Mouse (Mus musculus) bone marrow, adult 2 months (tissue): ENCODE results near the gene Egflam. TPM values are rescaled to one million over a fixed set of nuclear protein-coding genes. Genes with fewer than 3 reads are reported as not detected.

Source experiments
- H3K27ac ChIP-seq: fragments of 200-500 bp; 2 replicates; pipeline ENCODE4 v1.5.1; 2012; ENCODE audit warnings: low read depth, mild to moderate bottlenecking, control low read depth, inconsistent platforms, low read length; ENCODE audit not compliant: control insufficient read depth, poor library complexity, insufficient read depth
- H3K4me1 ChIP-seq: fragments of 200-500 bp; 2 replicates; pipeline ENCODE4 v1.6.1; 2011; ENCODE audit warnings: low read length; ENCODE audit not compliant: control insufficient read depth, insufficient read depth
- H3K4me3 ChIP-seq: fragments of 200-500 bp; replicated peaks from 2 replicates; pipeline ENCODE3; 2011; ENCODE audit warnings: mild to moderate bottlenecking, low read depth, low read length, control low read depth; ENCODE audit not compliant: control insufficient read depth
- CTCF ChIP-seq: fragments of 200-500 bp; IDR thresholded peaks from 2 replicates; pipeline ENCODE4 v1.5.1; 2011; ENCODE audit warnings: low read length, control low read depth; ENCODE audit not compliant: control insufficient read depth, insufficient read depth
- POLR2A ChIP-seq: fragments of 200-500 bp; IDR thresholded peaks from 2 replicates; pipeline ENCODE4 v1.6.1; 2011; ENCODE audit warnings: low read depth, mild to moderate bottlenecking, control low read depth, low read length, borderline replicate concordance; ENCODE audit not compliant: control insufficient read depth
- WGBS: fragments of 180-500 bp; shearing (Covaris S2); methylation state at CpG from one replicate; pipeline ENCODE4 v1.1.7; 2018; 5-methylcytosine and 5-hydroxymethylcytosine counted together
- polyA plus RNA-seq: library from polyadenylated mRNA; stranded (reverse); fragments of >200 nt; gene quantifications from 2 replicates; pipeline ENCODE4 v1.2.4, GENCODE M21; 2011; ENCODE audit warnings: low replicate concordance; ENCODE audit not compliant: missing spikeins, insufficient read depth, insufficient read length

Egflam gene
- polyA plus RNA-seq, 1 experiment = 0.45 TPM

DNA sequence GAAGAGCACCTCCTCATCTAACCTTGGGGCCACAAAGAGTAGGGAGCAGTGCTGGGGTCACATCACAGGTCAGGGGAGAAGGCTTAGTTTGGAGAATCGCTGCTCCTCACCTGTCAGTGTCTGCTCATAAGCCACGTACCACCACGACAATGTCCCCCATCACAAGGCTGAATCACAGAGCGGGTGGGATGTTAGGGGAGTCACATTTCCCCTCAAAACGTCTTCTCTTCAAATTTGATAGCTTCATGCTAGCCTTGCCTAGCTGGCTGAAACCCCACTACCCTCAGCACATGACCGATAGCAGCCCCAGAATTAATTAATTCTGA, 181.0 kb downstream of the Egflam start:
- no peaks in the 10 kb centered on the region; the same call in 1 of the 2 replicates for H3K4me1 ChIP-seq
- 21% methylated on average over 6 of the region's 6 CpGs for WGBS
- TF ChIP-seq POLR2A = no peak
- TF ChIP-seq CTCF = no peak

DNA sequence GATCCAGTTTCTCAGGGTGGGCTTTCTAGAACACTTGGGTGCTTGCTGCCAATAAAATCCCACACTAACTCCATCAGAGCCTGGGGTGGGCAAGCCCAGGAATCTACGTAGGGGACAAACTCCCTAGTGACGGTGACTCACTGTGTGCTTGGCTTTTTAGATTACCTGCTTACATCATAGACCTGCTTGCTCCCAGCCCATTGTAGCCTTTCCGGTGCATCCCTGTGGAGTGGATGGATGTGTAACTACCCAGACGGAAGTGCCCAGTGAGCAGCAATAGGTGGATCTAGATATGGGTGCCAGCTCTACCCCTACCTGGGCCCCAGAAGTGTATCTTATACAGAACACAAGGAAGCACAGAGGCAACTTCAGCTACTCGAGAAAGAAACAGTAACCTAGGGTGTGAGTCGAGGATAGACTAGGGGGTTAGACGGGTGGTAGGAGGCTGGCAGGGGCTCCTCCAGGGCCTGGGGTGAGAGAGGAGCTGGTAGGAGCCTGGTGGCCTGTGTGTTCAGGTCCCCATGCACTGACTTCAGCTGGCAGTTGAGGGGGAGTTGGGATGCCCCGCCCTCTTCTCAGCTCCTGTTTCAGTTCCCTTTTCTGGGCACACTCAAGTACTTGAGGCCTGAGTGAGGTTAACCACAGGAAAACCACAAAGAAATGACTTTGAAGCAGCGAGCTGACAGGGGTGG, 181.5 kb downstream of the Egflam start:
- WGBS = 19% methylated on average over 9 of the region's 9 CpGs
- H3K4me3 ChIP-seq = no peak overlapping the region
- H3K4me1 ChIP-seq = no peaks in the 10 kb centered on the region; the same call in 1 of the 2 replicates
- H3K27ac ChIP-seq = no peak overlapping the region
- TF ChIP-seq POLR2A (no peak), CTCF (no peak)

More for the DNA sequence above, 181.0 kb downstream of the Egflam start:
- Histone ChIP-seq H3K4me3 (no peak overlapping the region), H3K27ac (no peak overlapping the region)

DNA sequence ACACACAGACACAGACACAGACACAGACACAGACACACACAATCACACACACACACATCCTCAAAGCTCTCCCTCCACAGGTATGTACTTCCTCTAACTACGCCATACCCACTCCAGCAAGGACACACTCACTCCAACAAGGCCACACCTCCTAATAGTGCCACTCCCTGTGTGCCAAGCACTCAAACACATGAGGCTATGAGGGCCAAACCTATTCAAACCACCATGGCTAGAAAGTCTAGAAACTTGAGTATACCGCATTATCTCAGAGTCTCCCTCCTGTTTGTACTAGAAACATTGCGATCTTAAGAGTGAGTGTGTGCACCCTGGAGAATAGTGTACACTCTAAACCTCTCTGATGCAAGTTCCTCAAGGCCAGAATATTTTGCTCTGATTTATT, 182.3 kb downstream of the Egflam start:
- no peak overlapping the region for H3K27ac ChIP-seq
- TF ChIP-seq POLR2A = no peak
- no peak for TF ChIP-seq CTCF
- H3K4me3 ChIP-seq = no peak overlapping the region
- 75% methylated on average over 3 of the region's 3 CpGs for WGBS
- no peaks in the 10 kb centered on the region; the same call in 1 of the 2 replicates for H3K4me1 ChIP-seq

DNA sequence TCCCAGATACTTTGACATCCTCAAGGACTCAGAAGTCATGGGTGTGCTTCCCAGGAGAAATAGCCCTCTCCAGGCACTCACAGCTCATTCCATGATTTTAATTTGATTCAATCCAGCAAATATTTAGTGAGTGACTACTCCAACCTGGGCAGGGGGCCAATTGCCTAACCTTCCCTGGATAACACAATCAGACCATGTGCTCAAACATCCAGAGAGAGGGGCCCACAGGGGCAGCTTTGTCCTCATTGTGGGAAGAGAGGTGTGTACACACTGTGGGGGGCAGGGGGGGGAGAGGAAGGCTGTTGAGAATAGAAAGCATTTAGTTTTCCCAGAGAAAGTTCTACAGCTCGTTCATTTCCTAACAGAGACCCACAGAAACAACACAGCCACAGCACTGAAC, 184.5 kb downstream of the Egflam start:
- H3K4me3 ChIP-seq = no peak overlapping the region
- TF ChIP-seq POLR2A (no peak), CTCF (no peak)
- WGBS = 18% methylated on average over 1 of the region's 1 CpGs
- no peaks in the 10 kb centered on the region for H3K4me1 ChIP-seq
- no peak overlapping the region for H3K27ac ChIP-seq

DNA sequence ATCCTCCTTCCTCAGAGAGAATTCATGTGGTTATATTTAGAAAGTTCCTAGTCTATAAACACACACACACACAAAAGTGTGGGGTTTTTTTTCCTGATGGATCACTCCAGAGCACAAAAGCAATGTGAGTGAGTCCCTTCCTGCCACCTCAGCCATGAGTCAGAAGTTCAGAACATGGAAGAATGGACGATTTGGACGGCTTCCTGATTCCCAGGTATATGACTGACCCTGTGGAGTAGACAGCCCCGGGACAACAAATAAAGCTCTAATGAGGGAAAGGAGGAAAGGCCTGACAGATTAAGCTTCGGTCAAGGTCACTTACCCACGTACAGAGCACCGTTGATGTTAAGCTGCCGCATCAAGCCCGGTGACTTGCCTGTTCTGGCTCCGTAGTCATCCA, 190.0 kb downstream of the Egflam start:
- WGBS = 55% methylated on average over 9 of the region's 9 CpGs
- Histone ChIP-seq H3K27ac (no peak overlapping the region), H3K4me3 (no peak overlapping the region), H3K4me1 (no peaks in the 10 kb centered on the region)
- no peak for TF ChIP-seq CTCF
- no peak for TF ChIP-seq POLR2A

DNA sequence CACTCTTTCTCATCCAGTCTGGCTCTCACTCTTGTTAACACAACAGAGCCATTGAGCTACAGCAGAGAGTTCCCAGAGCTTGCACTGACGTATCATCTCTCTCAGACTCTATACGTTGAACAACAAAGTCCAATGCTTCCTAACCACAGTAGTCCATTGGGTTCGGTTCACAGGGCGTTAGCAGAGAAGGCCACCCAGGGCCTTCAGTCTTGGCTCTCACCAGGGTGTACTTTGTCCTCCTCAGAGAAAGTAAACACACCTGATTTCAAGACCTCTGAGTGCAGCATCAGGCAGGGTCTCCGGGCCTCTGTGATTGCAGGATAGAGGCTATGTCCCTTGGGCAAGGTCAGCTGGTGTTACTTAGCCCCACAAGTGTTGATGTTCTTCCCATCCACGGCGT, 190.9 kb downstream of the Egflam start:
- WGBS = 77% methylated on average over 7 of the region's 7 CpGs
- no peak overlapping the region for H3K27ac ChIP-seq
- TF ChIP-seq CTCF = no peak
- no peaks in the 10 kb centered on the region for H3K4me1 ChIP-seq
- H3K4me3 ChIP-seq = no peak overlapping the region

DNA sequence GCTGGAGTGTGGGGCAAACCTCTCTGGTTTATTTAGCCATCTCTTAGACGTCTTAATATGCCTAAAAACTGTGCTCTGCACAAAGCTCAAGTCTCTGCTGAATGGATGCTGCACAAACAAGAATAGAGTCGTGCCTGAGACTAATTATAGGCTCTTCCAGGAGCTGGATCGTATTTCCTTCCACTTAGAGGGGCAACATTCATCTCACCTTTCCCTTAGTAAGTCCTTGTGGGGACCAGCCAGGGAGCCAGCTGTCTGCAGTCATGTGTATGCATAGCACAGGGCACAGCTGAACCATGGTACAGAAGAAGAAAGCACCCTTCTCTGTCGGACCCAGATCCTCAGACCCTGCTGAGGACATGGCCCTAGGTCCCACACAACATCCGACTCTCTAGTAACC, 192.1 kb downstream of the Egflam start:
- no peak for TF ChIP-seq CTCF
- TF ChIP-seq POLR2A = no peak
- 49% methylated on average over 5 of the region's 5 CpGs for WGBS

DNA sequence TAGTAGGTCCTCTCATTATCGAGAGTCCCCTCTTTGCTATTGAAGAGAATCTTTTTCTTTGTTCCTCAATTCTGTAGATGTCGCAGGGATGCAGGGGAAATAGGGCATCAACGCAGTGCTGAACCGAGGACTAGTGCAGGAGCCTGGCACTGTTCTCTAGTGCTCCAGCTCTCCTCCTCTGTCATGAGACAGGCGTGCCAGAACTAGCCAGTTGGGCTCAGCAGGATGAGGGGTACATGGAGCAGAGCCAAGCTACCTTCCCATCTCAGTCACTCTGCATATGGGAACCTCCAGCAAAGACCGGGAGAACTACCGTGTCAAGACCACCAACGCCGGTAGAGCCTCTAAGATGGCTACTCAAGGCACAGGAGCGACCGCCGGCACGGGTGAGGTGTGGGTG, 193.3 kb downstream of the Egflam start:
- H3K27ac ChIP-seq = no peak overlapping the region
- TF ChIP-seq POLR2A = no peak
- TF ChIP-seq CTCF = no peak
- no peak overlapping the region for H3K4me3 ChIP-seq
- WGBS = 81% methylated on average over 13 of the region's 13 CpGs
- H3K4me1 ChIP-seq = no peaks in the 10 kb centered on the region

More for the DNA sequence above, 192.1 kb downstream of the Egflam start:
- Histone ChIP-seq H3K4me1 (no peaks in the 10 kb centered on the region), H3K4me3 (no peak overlapping the region), H3K27ac (no peak overlapping the region)

DNA sequence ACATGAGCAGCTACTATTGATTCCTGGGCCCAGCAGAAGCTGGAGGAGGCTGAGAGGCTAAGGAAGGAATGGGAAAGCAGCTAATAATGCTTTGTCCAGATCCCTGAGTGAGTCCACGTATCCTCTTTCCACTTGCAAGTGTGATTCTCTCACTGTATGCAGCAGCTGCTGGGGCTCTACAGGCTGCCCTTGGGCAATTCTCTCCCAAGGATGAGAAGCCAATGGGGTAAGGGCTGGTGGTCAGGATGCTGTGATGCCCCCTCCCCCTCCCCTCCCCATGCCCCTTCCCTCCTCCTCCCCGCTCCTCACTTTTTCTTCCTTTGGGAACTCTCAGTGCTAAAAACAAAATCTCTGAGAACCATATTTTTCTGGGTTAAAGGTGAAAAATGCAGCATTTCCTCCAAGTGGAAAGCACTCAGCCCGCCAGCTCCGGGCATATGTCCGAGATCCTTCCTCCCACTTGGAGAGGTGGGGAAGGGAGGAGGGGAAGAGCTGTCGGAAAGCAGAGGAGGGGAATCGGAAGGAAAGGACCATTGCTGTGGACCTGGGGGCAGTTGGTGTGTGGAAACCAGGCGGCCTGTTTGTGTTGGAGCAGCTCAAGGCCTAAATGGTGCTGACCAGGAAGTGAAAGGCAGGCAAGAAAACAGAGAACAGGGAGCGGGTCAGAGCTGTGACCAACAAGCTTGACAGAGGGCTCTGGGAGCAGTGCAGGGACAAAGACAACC, 194.4 kb downstream of the Egflam start:
- 48% methylated on average over 9 of the region's 9 CpGs for WGBS
- Histone ChIP-seq H3K4me1 (no peaks in the 10 kb centered on the region), H3K27ac (no peak overlapping the region), H3K4me3 (no peak overlapping the region)
- TF ChIP-seq POLR2A (no peak), CTCF (no peak)
